Mouse (Mus musculus): ENCODE measurements at regions not wholly inside any gene's neighbourhood (a gene's known extent, or its start where the extent isn't known, plus 50 kb on each side); places are given as distances from the start of the nearest gene placed in this dataset.

GRCm38 (mm10) chr8:82476708-82477425, 73.8 kb upstream of the Il15 start:
- DNase-seq (ENCODE audit: low read depth, low spot score), result no peak

GRCm38 (mm10) chr8:82473266-82473665, 70.2 kb upstream of the Il15 start:
- no peak for DNase-seq (ENCODE audit: low read depth, low spot score)

GRCm38 (mm10) chr8:82471825-82472224, 68.8 kb upstream of the Il15 start:
- DNase-seq (ENCODE audit: low read depth, low spot score), result no peak

GRCm38 (mm10) chr8:82469824-82470223, 66.8 kb upstream of the Il15 start:
- no peak for DNase-seq (ENCODE audit: low read depth, low spot score)

- DNase-seq (ENCODE audit: low read depth, low spot score), result no peak
Measured at GRCm38 (mm10) chr8:82462841-82463240, 59.8 kb upstream of the Il15 start.

GRCm38 (mm10) chr8:82459007-82459406, 56.0 kb upstream of the Il15 start:
- DNase-seq (ENCODE audit: low read depth, low spot score), result no peak

GRCm38 (mm10) chr8:82454056-82454455, 51.0 kb upstream of the Il15 start:
- no peak for DNase-seq (ENCODE audit: low read depth, low spot score)

All from R1 (cell line).